Mouse (Mus musculus) kidney, postnatal 36 days (tissue): ENCODE measurements around the gene Gtsf1l.

Source experiments
- DNase-seq, 2 experiments: peaks; one replicate each; pipeline ENCODE4 v3.0.0; 2021 to 2022; ENCODE audit warnings: mixed read lengths in 2 of 2

The Gtsf1l gene

DNA sequence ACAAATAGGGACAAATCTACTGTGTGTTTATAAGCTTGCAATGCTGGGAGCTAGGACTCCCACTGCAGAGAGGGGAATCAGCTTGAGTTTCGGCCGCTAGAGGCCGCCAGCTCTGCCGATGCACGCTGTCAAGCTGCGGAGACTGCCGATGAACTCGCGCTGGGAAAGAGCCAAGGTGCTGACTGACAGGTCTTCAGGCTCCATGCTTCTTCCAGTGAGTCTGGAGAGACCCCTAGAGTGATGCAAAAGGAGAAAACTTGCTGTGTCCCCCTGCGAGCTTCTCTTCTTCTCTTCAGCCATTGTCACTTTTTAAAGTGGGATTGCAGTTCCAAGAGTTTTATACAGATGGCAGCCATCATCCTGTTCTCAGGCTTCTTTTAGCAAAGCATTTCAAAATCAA, 39.5 kb downstream of the Gtsf1l start:
- DNase-seq: peak; percentile 76 to 92

- DNase-seq: no peak
Measured at GRCm38 (mm10) chr2:163039940-163040339, 47.7 kb downstream of the Gtsf1l start.
